Mouse (Mus musculus) lung, adult 2 months (tissue): ENCODE measurements at regions not wholly inside any gene's neighbourhood (a gene's known extent, or its start where the extent isn't known, plus 50 kb on each side); places are given as distances from the start of the nearest gene placed in this dataset.

Experiments used
- CTCF ChIP-seq: fragments of 200-500 bp; IDR thresholded peaks from 2 replicates; pipeline ENCODE4 v1.5.1; 2011; ENCODE audit warnings: mild to moderate bottlenecking, low read length, control low read depth; ENCODE audit not compliant: insufficient read depth
- POLR2A ChIP-seq: fragments of 200-500 bp; IDR thresholded peaks from 2 replicates; pipeline ENCODE4 v1.6.1; 2011; ENCODE audit warnings: low read depth, mild to moderate bottlenecking, control low read depth, low read length, borderline replicate concordance; ENCODE audit errors: extremely low read depth

- TF ChIP-seq CTCF (no peak), POLR2A (no peak)
Measured at GRCm38 (mm10) chr3:137086896-137087295, 254.0 kb upstream of the Emcn start.
